Mouse (Mus musculus) left cerebral cortex, postnatal 25 days (tissue): ENCODE data around the gene Tmem62. TPM values are rescaled to one million over a fixed set of nuclear protein-coding genes. Genes with fewer than 3 reads are reported as not detected.
"Not testable (repeated sequence)": the region's sequence is repeated elsewhere in the genome, so short reads cannot be mapped to it uniquely, and the experiment has no call there.

ENCODE experiments used
- DNase-seq, 2 experiments: peaks; one replicate each; pipeline ENCODE4 v3.0.0; 2022; ENCODE audit warnings: low spot score in 2 of 2, mixed read lengths in 1 of 2
- intact Hi-C: fragments of 180-260 bp; cut with DNase I; formaldehyde crosslinking; loops from one replicate; pipeline ENCODE4 v1.15.1; 2025
- total RNA-seq, 2 experiments: library from RNA; stranded (reverse); gene quantifications; 2 replicates each; pipeline ENCODE4 v1.2.3; 2021

The Tmem62 gene
- total RNA-seq, 2 experiments from 2014 or later = 24.7 to 27.3 TPM

- intact Hi-C loops = no loop called here
- no peak for DNase-seq
Measured at GRCm38 (mm10) chr2:120983611-120984010, 6.8 kb downstream of the Tmem62 start.

- intact Hi-C loops = no loop called here
- DNase-seq = no peak
Measured at GRCm38 (mm10) chr2:120985241-120985640, 8.4 kb downstream of the Tmem62 start.

- intact Hi-C loops = no loop called here
- no peak for DNase-seq
Measured at GRCm38 (mm10) chr2:120991196-120991595, 14.4 kb downstream of the Tmem62 start.

- DNase-seq, intact Hi-C loops: not testable (repeated sequence)
Measured at GRCm38 (mm10) chr2:120996607-120997006, 19.8 kb downstream of the Tmem62 start.

- DNase-seq = no peak
- intact Hi-C loops = no loop called here
Measured at GRCm38 (mm10) chr2:120998863-120999262, 22.0 kb downstream of the Tmem62 start.

- intact Hi-C loops = no loop called here
- DNase-seq = no peak
Measured at GRCm38 (mm10) chr2:121003586-121003985, 26.8 kb downstream of the Tmem62 start.

GRCm38 (mm10) chr2:121004018-121004811 is 27.4 kb downstream of the Tmem62 start:
- intact Hi-C loops = no loop called here
- DNase-seq = no peak

- DNase-seq = no peak
- intact Hi-C loops = no loop called here
Measured at GRCm38 (mm10) chr2:121006986-121007385, 30.2 kb downstream of the Tmem62 start.

- peak; percentile 82 to 88 for DNase-seq
- intact Hi-C loops = no loop called here
Measured at GRCm38 (mm10) chr2:121007925-121008663, 31.3 kb downstream of the Tmem62 start, which contains the start of gene Ccndbp1. TSS of gene Ccndbp1 (plus strand) at chr2:121008403.

GRCm38 (mm10) chr2:121008664-121009007 is 31.8 kb downstream of the Tmem62 start:
- no peak for DNase-seq
- intact Hi-C loops = no loop called here

- intact Hi-C loops = no loop called here
Measured at GRCm38 (mm10) chr2:121009071-121009677, 32.4 kb downstream of the Tmem62 start.

GRCm38 (mm10) chr2:121012676-121013075 is 35.9 kb downstream of the Tmem62 start:
- DNase-seq = no peak
- intact Hi-C loops = no loop called here

More at GRCm38 (mm10) chr2:121009071-121009677, 32.4 kb downstream of the Tmem62 start:
- DNase-seq = no peak

GRCm38 (mm10) chr2:121015507-121015906 is 38.7 kb downstream of the Tmem62 start:
- no peak for DNase-seq
- intact Hi-C loops = no loop called here

- no peak for DNase-seq
- intact Hi-C loops = no loop called here
Measured at GRCm38 (mm10) chr2:121016226-121016625, 39.4 kb downstream of the Tmem62 start.

- intact Hi-C loops = no loop called here
- no peak for DNase-seq
Measured at GRCm38 (mm10) chr2:121017151-121017550, 40.3 kb downstream of the Tmem62 start.

GRCm38 (mm10) chr2:121022918-121023317 is 46.1 kb downstream of the Tmem62 start:
- DNase-seq = no peak
- intact Hi-C loops = no loop called here

GRCm38 (mm10) chr2:121036733-121037341 is 60.0 kb downstream of the Tmem62 start, which contains the start of gene Epb42:
TSS of gene Epb42 (minus strand) at chr2:121037072.
- DNase-seq = no peak
- intact Hi-C loops = no loop called here

GRCm38 (mm10) chr2:121038851-121039250 is 62.0 kb downstream of the Tmem62 start:
- DNase-seq, intact Hi-C loops: not testable (repeated sequence)

GRCm38 (mm10) chr2:121039382-121039781 is 62.6 kb downstream of the Tmem62 start:
- intact Hi-C loops = no loop called here
- no peak for DNase-seq

GRCm38 (mm10) chr2:121041098-121041497 is 64.3 kb downstream of the Tmem62 start:
- intact Hi-C loops = loop anchor here (1.0 kb wide), 1 partner anchor 61 kb away; no protein-coding TSS in a partner anchor
- DNase-seq = peak; percentile 18 to 48
